ENCODE assay signal across 8 mouse cellular contexts in the genomic region with DNA sequence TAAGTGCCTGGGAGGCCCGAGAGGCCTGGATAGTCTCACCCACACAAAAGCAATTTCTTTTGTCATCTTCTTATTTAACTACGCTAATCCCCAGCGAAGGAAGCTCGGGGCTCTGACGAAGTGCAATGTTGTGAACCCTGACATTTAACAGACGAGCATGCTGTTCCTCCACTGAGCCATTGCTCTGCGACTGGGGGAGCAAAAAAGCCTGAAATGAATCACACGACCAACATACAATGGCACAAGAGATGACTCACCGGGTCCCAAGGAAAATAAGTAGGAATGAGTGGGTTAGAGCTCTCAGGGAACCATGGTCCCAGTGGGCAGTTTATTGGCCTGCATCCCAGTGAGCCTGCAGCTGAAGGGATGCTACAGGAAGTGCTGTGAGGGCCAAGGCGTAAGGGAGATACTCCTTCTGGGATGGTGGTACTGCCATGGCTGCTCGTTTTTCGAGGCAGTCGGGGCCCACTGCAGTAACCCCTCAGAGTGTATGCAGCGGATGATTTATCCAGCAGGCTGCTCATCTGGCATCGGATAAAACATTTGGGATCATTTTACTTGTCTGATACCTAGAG.
A peak's percentile ranks its signal among the peaks of the same experiment; 100 is the strongest.
DNase-seq lines count a peak whose midpoint lies in the region; ATAC-seq and TF ChIP-seq lines count a peak whose summit lies in the region.

No protein-coding gene starts in this region.

- no peaks in the 10 kb centered on the region for H3K4me1 ChIP-seq in limb, embryonic 11.5 days (ENCODE audit: control insufficient read depth, insufficient read depth, low read length)
- peaks cover 6% of the 10 kb centered on the region for H3K4me1 ChIP-seq in limb, embryonic 10.5 days
- no peaks in the 10 kb centered on the region for H3K4me1 ChIP-seq in forebrain, postnatal 0 days (ENCODE audit: insufficient read depth)
- 0 out of 2 replicates have a peak, but pooled peaks cover 5% of the 10 kb centered on the region for H3K4me1 ChIP-seq in stomach, embryonic 14.5 days (ENCODE audit: control insufficient read depth, insufficient read depth, low read length)
- no peaks in the 10 kb centered on the region for H3K4me1 ChIP-seq in liver, embryonic 12.5 days
- H3K4me1 ChIP-seq in liver, postnatal 0 days (ENCODE audit: insufficient read depth) = no peaks in the 10 kb centered on the region

- H3K9me3 ChIP-seq in limb, embryonic 11.5 days (ENCODE audit: control insufficient read depth, low read length) = no peaks in the 10 kb centered on the region
- H3K9me3 ChIP-seq in limb, embryonic 10.5 days (replicated peaks) = no peaks in the 10 kb centered on the region
- no peaks in the 10 kb centered on the region for H3K9me3 ChIP-seq in forebrain, postnatal 0 days (ENCODE audit: low read length)
- H3K9me3 ChIP-seq in stomach, embryonic 14.5 days (ENCODE audit: control insufficient read depth, low read depth, low read length) = no peaks in the 10 kb centered on the region
- no peaks in the 10 kb centered on the region for H3K9me3 ChIP-seq in liver, embryonic 12.5 days (replicated peaks)
- H3K9me3 ChIP-seq in liver, postnatal 0 days (ENCODE audit: low read length) = no peaks in the 10 kb centered on the region

- H3K36me3 ChIP-seq in limb, embryonic 11.5 days (ENCODE audit: control insufficient read depth, insufficient read depth, low read length) = no peaks in the 10 kb centered on the region
- no peaks in the 10 kb centered on the region for H3K36me3 ChIP-seq in limb, embryonic 10.5 days
- no peaks in the 10 kb centered on the region for H3K36me3 ChIP-seq in forebrain, postnatal 0 days (ENCODE audit: insufficient read depth)
- no peaks in the 10 kb centered on the region for H3K36me3 ChIP-seq in stomach, embryonic 14.5 days (ENCODE audit: control insufficient read depth, insufficient read depth, low read length)
- no peaks in the 10 kb centered on the region for H3K36me3 ChIP-seq in liver, embryonic 12.5 days
- H3K36me3 ChIP-seq in liver, postnatal 0 days (replicated peaks; ENCODE audit: insufficient read depth, low read length) = no peaks in the 10 kb centered on the region

- no peak overlapping the region for H3K4me3 ChIP-seq in limb, embryonic 11.5 days (ENCODE audit: low read depth, low read length)
- no peak overlapping the region for H3K4me3 ChIP-seq in limb, embryonic 10.5 days
- no peak overlapping the region for H3K4me3 ChIP-seq in forebrain, postnatal 0 days (ENCODE audit: low read depth, low read length)
- H3K4me3 ChIP-seq in stomach, embryonic 14.5 days (ENCODE audit: low read depth, low read length) = no peak overlapping the region
- no peak overlapping the region for H3K4me3 ChIP-seq in liver, embryonic 12.5 days
- H3K4me3 ChIP-seq in liver, postnatal 0 days (ENCODE audit: low read depth, low read length) = no peak overlapping the region

- no peak for TF ChIP-seq EP300 in liver, postnatal 0 days (IDR thresholded peaks at IDR 0.05; ENCODE audit: low read depth)

- no peak overlapping the region for H3K4me2 ChIP-seq in limb, embryonic 11.5 days (ENCODE audit: low read depth, severe bottlenecking)
- no peak overlapping the region for H3K4me2 ChIP-seq in forebrain, postnatal 0 days (ENCODE audit: low read depth)
- no peak overlapping the region for H3K4me2 ChIP-seq in stomach, embryonic 14.5 days (replicated peaks; ENCODE audit: low read depth, low read length)
- H3K4me2 ChIP-seq in liver, embryonic 12.5 days = no peak overlapping the region
- H3K4me2 ChIP-seq in liver, postnatal 0 days (ENCODE audit: low read depth, low read length) = no peak overlapping the region

- 60% methylated on average over 15 of the region's 15 CpGs for WGBS in limb, embryonic 11.5 days
- 66% methylated on average over 15 of the region's 15 CpGs for WGBS in limb, embryonic 10.5 days
- 48% methylated on average over 15 of the region's 15 CpGs for WGBS in forebrain, postnatal 0 days
- 47% methylated on average over 15 of the region's 15 CpGs for WGBS in stomach, embryonic 14.5 days
- 62% methylated on average over 15 of the region's 15 CpGs for WGBS in liver, embryonic 12.5 days (ENCODE audit: insufficient replicate concordance)
- 65% methylated on average over 15 of the region's 15 CpGs for WGBS in liver, postnatal 0 days (ENCODE audit: insufficient replicate concordance)

- H3K27me3 ChIP-seq in limb, embryonic 11.5 days (ENCODE audit: control insufficient read depth, insufficient read depth, low read length) = no peaks in the 10 kb centered on the region
- H3K27me3 ChIP-seq in limb, embryonic 10.5 days (ENCODE audit: low read depth, poor library complexity, severe bottlenecking) = no peaks in the 10 kb centered on the region
- H3K27me3 ChIP-seq in forebrain, postnatal 0 days (ENCODE audit: insufficient read depth, low read length) = no peaks in the 10 kb centered on the region
- no peaks in the 10 kb centered on the region for H3K27me3 ChIP-seq in stomach, embryonic 14.5 days (ENCODE audit: control insufficient read depth, insufficient read depth, low read length)
- no peaks in the 10 kb centered on the region for H3K27me3 ChIP-seq in liver, embryonic 12.5 days (replicated peaks)
- no peaks in the 10 kb centered on the region for H3K27me3 ChIP-seq in liver, postnatal 0 days (ENCODE audit: insufficient read depth, low read length)

- TF ChIP-seq CTCF in forebrain, postnatal 0 days (IDR thresholded peaks at IDR 0.05; ENCODE audit: low read depth) = no peak
- TF ChIP-seq CTCF in liver, postnatal 0 days (IDR thresholded peaks at IDR 0.05; ENCODE audit: low read depth) = no peak

- no peak overlapping the region for H3K9ac ChIP-seq in limb, embryonic 11.5 days (ENCODE audit: low read length)
- H3K9ac ChIP-seq in forebrain, postnatal 0 days = no peak overlapping the region
- H3K9ac ChIP-seq in stomach, embryonic 14.5 days (replicated peaks; ENCODE audit: low read depth, low read length) = no peak overlapping the region
- no peak overlapping the region for H3K9ac ChIP-seq in liver, embryonic 12.5 days
- H3K9ac ChIP-seq in liver, postnatal 0 days (replicated peaks) = no peak overlapping the region

- peak; percentile 72; the same call in 1 of the 2 replicates for ATAC-seq in limb, embryonic 11.5 days (ENCODE audit: insufficient number of reproducible peaks, low FRiP score, low TSS enrichment, low read depth)
- peak; percentile 29; the same call in 1 of the 2 replicates for ATAC-seq in forebrain, postnatal 0 days
- ATAC-seq in stomach, embryonic 14.5 days (ENCODE audit: insufficient number of reproducible peaks, insufficient read depth, low FRiP score, low read depth) = peak; percentile 18; the same call in 1 of the 2 replicates
- no peak for ATAC-seq in liver, embryonic 12.5 days
- ATAC-seq in liver, postnatal 0 days = no peak

- DNase-seq in frontal cortex, postnatal 36 days (ENCODE audit: low spot score in 2 of 2) = peak; percentile 28 to 54
- DNase-seq in frontal cortex, postnatal 14 days (ENCODE audit: low spot score in 2 of 2) = no peak
- DNase-seq in limb, embryonic 11.5 days (ENCODE audit: low spot score) = peak; percentile 29
- no peak for DNase-seq in limb, embryonic 10.5 days (ENCODE audit: low spot score)
- DNase-seq in forebrain, postnatal 0 days = no peak
- DNase-seq in liver, postnatal 0 days = no peak

- H3K27ac ChIP-seq in limb, embryonic 11.5 days (replicated peaks; ENCODE audit: low read depth, low read length) = no peak overlapping the region
- H3K27ac ChIP-seq in limb, embryonic 10.5 days = no peak overlapping the region
- no peak overlapping the region for H3K27ac ChIP-seq in forebrain, postnatal 0 days (ENCODE audit: low read depth, low read length)
- no peak overlapping the region for H3K27ac ChIP-seq in stomach, embryonic 14.5 days (ENCODE audit: low read length)
- no peak overlapping the region for H3K27ac ChIP-seq in liver, embryonic 12.5 days
- no peak overlapping the region for H3K27ac ChIP-seq in liver, postnatal 0 days (ENCODE audit: low read depth)

Comparison
In these comparisons a context has a peak if more than half of its experiments do, and no peak if none do; other contexts are left out.
1. DNase-seq: peak in frontal cortex, postnatal 36 days (2 of 2) and limb, embryonic 11.5 days (single experiment); none in frontal cortex, postnatal 14 days (0 of 2), limb, embryonic 10.5 days (single experiment), forebrain, postnatal 0 days (single experiment) and liver, postnatal 0 days (single experiment).
2. ATAC-seq: peak in limb, embryonic 11.5 days (single experiment), forebrain, postnatal 0 days (single experiment) and stomach, embryonic 14.5 days (single experiment); none in liver, embryonic 12.5 days (single experiment) and liver, postnatal 0 days (single experiment).